Mouse (Mus musculus) adrenal gland, postnatal 36 days (tissue): ENCODE results near the gene Slc44a1. TPM values are rescaled to one million over a fixed set of nuclear protein-coding genes. Genes with fewer than 3 reads are reported as not detected.

Experiments used
- DNase-seq, 2 experiments: peaks; one replicate each; pipeline ENCODE4 v3.0.0; 2021; ENCODE audit warnings: mixed read lengths in 1 of 2
- total RNA-seq, 2 experiments: library from RNA; stranded (reverse); gene quantifications; 2 replicates each; pipeline ENCODE4 v1.2.3; 2021

Gene Slc44a1
- total RNA-seq, 2 experiments from 2014 or later = 111 to 116 TPM

GRCm38 (mm10) chr4:53537101-53537500 is 96.9 kb downstream of the Slc44a1 start:
- no peak for DNase-seq

GRCm38 (mm10) chr4:53537539-53537938 is 97.3 kb downstream of the Slc44a1 start:
- no peak for DNase-seq

DNA sequence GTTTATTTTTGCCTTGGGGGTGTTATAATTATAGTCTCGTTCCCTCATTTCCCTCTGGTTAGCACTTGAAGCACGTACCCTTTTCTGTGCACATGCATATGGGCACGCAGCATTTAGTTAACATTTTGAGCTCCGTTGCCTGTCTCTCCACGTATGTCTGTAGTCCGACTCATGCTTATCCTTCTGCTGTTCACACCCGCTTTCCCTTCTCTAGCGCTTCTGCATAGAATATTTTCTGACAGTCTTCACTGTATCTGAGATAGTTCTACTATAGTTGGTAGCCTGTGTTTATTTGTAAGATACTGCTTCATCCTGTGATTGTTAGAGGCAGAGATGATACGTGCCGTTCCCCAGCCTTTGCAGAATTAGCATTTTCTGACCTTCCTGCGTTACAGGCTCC is 98.4 kb downstream of the Slc44a1 start:
- no peak for DNase-seq

DNA sequence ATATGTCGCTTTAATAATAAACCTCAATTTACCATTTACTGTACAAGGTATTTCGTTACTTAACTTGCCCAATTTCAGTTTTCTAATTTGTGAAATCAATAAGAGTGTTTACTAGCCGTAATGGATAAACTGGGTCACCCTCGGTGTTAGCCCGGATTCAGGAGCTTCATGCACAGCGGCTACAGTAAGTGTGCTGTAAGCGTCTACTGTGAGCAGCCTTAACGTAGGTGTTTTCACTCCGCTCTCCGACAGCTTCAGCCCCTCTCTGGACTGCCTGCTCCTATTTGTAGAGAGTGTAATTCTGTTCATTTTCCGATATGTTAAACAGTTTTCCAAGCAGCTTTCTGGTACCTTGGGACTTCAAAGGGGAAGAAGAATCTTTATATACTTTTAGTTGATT is 99.7 kb downstream of the Slc44a1 start:
- no peak for DNase-seq

GRCm38 (mm10) chr4:53543421-53543820 is 103.2 kb downstream of the Slc44a1 start:
- DNase-seq = no peak

DNA sequence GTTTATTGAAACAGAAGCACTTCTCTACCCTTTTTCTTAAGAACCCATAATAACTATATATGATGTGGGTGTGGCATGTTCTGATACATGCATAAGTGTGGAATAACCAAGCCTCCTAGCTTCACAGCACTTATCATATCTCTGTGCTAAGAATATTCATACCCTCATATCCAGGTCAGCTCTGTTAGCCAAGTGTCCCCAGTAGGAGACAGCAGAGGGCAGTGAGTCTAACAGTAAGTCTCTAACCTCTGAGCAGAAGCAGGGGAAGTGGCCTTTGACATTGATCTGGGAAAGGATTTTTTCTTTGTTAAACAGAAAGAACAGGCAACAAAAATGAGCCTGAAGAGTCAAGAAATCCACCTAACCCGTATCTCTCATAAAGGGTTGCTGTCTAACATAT is 104.7 kb downstream of the Slc44a1 start:
- peak in 1 of 2 experiments; percentile 15 for DNase-seq

GRCm38 (mm10) chr4:53547381-53547780 is 107.2 kb downstream of the Slc44a1 start:
- DNase-seq = no peak

- no peak for DNase-seq
These were observed 109.2 kb downstream of the Slc44a1 start for GRCm38 (mm10) chr4:53549375-53549774.

- no peak for DNase-seq
These were observed 124.4 kb downstream of the Slc44a1 start for GRCm38 (mm10) chr4:53564618-53565017.

- no peak for DNase-seq
These were observed 126.9 kb downstream of the Slc44a1 start for GRCm38 (mm10) chr4:53567065-53567464.

DNA sequence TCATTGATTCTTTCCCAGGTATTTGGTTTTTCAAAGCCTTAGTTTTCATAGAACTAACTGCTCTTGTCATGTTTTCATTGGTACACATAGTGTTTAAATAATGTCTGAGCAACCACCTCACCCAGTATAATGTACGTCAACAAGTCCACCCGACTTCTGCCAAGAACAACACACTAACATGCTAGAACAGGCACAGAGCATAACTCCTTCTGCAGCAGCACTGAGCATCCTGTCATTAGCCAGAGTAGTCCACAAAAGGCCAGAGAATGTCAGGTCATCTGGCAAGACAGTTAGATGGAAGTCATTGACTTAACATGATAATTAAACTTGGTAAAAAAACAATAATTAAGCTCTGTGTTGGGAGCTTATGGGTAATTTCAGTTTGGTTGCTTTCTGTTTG is 135.3 kb downstream of the Slc44a1 start:
- DNase-seq = no peak

DNA sequence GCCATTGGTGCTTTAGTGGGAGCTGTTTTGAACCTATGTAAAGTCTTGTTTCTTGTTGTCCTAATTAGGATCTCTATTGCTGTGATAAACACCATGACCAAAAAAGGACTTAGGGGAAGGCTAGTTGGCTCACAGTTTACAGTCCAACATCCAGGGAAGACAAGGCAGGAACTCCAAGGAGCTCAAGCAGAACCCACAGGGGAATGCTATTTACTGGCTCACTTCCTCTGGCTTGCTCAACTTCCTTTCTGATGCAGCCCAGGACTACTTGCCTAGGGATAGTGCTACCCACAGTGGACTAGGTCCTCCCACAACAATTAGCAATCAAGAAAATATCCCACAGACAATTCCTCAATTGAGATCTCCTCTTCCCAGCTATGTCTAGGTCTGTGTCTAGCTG is 147.5 kb downstream of the Slc44a1 start:
- DNase-seq = no peak

GRCm38 (mm10) chr4:53588936-53589335 is 148.7 kb downstream of the Slc44a1 start:
- DNase-seq = no peak

DNA sequence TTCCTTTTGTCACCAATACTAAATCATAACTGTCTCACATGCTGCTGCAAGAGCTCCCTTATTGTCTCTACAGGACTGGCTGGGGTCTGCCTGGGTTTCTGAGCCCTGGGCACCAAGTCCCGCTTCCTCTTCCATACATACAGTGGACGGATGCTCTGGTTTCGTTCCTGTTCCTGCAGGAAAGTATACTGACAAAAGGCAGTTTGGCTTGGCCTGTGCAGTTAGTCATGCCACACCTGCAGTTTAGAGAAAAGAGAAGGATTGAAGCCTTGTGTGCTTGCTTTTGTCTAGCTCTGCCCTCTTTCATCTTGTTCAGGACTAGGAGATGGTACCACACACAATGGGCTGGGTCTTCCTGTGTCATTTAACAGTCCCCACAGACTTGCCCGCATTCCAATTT is 149.3 kb downstream of the Slc44a1 start:
- no peak for DNase-seq

GRCm38 (mm10) chr4:53590163-53590562 is 149.9 kb downstream of the Slc44a1 start:
- DNase-seq = peak; percentile 20 to 33

DNA sequence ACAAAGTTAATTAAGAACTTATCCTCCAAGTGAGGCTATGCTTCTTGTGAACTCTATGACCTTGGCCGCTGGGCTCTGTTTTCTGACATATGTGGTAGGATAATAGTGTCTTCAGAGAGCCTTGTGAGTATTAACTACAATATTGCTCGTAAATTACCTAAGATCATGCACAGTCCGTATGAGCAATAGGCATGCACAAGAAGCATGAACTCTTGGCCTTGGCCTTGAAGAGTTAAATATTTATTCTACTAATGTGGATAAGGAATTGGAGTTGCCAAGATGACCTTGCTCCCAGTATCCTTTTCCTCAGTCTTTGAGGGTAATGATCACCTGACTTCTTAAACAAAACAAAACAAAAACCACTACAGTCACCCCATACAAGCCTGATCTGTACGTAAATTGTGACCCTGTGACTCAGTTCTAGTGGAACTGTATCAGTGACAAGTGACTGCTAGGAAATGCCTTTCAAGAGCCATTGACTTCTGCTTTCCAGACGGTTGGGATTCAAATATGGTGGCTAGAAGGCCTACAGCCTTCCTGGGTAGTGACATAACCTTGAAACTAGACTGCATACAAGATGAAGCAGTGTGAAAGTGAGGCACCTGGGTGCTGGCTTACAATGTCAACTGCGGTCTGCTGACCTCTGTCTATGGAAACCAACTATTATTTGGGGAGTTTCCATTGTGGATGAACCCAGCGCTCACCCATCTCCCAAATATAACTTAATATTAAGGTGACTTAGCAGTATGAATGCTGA is 150.7 kb downstream of the Slc44a1 start:
- DNase-seq = no peak

DNA sequence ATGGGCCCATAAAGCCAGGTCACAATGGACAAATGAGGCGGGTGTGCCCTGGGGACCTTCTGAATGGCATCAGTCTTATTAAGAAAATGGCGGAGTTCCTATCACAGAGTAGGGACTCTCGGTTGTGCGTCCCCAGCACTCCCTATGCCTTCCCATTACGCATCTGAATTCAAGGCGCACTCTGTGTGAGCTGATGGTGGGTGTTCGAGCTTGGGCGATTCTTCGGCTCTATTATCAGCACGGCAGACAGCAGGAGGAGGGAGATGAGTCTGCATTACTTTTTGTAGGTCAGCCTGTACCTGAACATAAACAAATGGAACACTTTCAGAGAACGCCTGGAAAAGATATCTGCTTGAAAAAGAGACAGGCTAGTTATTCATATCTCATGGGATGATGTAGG is 151.3 kb downstream of the Slc44a1 start:
- no peak for DNase-seq

DNA sequence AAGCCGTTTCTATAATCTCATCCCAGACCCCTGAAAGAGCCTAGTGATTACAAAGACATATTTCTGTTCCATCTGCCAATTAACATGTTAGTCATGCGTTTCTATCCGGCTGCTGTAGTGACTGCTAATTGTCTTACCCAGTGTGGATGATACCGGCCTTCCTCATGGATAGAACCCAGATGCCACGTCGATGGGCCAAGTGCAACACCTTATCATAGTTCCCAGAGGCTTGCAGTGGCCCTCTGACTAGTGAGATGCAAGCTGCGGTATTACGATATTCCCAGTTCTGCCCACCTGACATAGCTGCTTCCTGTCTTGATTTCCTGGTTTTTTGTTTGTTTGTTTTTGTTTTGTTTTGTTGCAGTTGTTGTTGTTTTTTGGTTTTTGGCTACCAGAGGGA is 151.7 kb downstream of the Slc44a1 start:
- DNase-seq = no peak

GRCm38 (mm10) chr4:53592386-53592785 is 152.2 kb downstream of the Slc44a1 start:
- peak; percentile 19 to 43 for DNase-seq

- DNase-seq = peak; percentile 59 to 71
These were observed 154.0 kb downstream of the Slc44a1 start for GRCm38 (mm10) chr4:53594204-53594603.

DNA sequence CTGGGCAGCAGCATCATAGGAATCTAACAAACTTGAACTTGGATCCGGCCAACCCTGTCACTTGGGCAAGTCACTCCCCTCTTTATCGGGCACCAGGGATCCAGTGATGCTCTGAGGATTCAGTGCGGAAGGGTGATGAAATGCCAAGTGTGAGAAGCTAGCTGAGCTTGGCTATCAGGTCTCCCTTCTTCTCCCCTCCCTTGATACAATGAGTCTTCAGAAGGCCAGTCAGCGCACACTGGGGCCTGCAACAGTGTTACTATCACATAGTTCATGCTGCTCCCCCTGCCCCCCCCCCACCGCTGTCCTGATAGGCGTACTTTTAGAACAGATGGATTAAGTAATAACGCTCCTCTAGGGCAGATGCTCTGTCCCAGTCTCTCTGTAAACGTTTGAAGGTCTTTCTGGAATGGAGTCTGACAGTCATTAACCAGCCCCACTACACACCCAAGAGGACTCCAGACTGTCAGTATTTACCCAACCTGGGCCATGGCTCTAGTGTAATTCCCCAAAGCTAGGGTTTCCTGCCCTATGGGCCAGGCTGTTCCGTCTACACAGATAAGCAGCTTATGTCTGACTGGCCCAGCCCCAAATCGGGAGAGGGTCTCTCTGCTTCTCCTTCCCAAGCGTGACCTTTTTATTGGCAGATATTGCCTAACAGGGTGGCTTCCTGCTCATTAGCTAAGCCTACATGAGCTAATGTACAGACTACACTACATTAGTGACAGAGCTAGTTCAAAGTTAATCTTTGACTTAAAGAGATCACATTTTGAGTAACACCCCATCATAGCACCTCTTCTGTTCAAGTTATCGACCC is 155.2 kb downstream of the Slc44a1 start:
- no peak for DNase-seq

DNA sequence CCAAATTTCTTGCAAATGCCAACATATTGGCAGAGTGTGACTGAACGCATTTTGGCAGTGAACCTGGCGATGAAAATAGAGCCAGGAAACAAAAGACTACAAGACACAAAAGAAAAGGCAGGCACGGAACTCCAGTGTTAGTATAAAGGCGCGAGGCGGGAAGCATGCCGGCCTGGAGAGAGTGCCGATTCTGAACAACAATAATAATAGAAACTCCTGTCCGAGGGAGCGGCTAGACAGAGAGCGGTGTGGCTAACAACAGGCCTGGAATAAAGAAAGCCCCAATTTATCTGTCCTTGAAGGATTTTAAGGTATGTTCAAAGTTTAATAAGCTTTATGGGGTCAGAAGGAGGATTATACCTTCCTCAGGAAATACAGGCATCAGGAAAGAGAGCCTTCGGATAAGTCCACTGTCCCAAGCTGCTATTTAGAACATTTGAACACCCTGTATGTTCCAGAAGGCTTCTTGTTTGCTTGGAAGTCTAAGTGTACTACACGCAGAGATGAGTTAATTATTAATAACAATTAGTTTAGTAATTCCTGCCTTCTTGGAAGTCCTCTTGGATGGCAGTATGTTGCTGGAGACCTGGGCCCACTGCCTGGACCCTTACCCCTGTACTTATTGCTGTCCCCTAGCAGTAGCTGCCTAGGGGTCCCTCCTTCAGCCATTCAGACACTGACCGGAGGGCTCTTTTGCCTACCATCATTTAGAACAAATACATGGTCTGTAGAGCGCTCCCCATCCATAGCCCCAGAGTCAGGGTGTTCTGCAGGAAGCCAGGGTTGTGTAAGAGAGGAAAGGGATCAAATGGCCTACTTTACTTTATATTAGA is 156.1 kb downstream of the Slc44a1 start:
- no peak for DNase-seq

DNA sequence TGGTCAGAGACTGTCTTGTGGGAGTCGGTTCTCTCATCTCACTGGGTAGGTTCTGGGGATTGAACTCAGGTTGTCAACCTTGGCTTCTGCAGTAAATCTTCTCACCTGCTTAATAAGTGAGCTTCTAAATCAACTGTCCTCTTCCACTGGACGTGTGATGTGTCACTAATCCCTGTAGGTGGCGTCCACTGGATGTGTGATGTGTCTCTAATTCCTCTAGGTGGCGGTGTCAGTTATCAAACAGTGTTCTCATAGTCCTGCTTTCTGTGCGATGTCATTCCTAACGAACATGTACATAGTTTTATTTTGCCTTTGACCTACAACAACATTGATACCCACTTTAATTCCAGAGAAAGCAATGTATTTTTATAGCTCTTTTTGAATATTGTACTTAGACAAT is 160.2 kb downstream of the Slc44a1 start:
- no peak for DNase-seq
